Mouse (Mus musculus) liver, adult 2 months (tissue): ENCODE results near the gene Krtap27-1.

Experiments
- CTCF ChIP-seq: fragments of 200-500 bp; IDR thresholded peaks from 2 replicates; pipeline ENCODE4 v1.5.1; 2011; ENCODE audit warnings: low read depth, low read length, control low read depth
- POLR2A ChIP-seq: fragments of 200-500 bp; IDR thresholded peaks from 2 replicates; pipeline ENCODE4 v1.6.1; 2011; ENCODE audit warnings: low read length, control low read depth; ENCODE audit not compliant: insufficient read depth; ENCODE audit errors: extremely low read depth

- TF ChIP-seq CTCF: no peak
- no peak for TF ChIP-seq POLR2A
These were observed 24.9 kb downstream of the Krtap27-1 start for GRCm38 (mm10) chr16:88646366-88647111.
